18 mouse cellular contexts compared by ENCODE assay signal in the genomic region with DNA sequence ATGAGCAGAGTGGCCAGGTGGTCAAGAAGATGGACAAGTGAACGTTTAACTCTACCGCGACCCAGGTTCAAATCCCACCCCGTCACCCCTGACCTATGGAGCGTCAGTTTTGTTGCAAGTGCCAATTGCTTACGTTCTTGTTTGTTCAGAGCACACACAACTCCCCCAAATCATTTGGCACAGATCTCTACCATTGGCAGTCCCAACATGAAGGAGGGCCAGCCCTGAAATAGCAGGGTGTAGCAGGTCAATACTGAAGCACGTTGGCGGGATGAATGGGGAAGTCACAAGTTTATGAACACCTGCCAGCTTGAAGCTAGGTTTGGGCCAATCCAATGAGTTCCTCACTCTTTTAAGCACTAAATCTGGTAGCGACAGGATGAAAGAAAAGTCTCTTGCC. TPM values are rescaled to one million over a fixed set of nuclear protein-coding genes. Genes with fewer than 3 reads are reported as not detected.
DNase-seq lines count a peak whose midpoint lies in the region; ATAC-seq lines count a peak whose summit lies in the region.
"Had no signal": no experiment of that assay in that cellular context is flagged by ENCODE, and none has a peak within 500 bp of the region (broad histone marks: within the 10 kb centered on the region; RNA-seq: fewer than 3 reads in every experiment).

No protein-coding gene starts in this region.

- intact Hi-C loops in heart, postnatal 10 days (cut with DNase I): no loop called here

- no peak overlapping the region for H3K27ac ChIP-seq in heart, embryonic 11.5 days (ENCODE audit: low read depth, low read length)
- H3K27ac ChIP-seq: embryonic facial prominence, embryonic 12.5 days; heart, embryonic 15.5 days; hindbrain, embryonic 12.5 days; intestine, embryonic 15.5 days; liver, embryonic 13.5 days had no signal

- no peak overlapping the region for H3K4me3 ChIP-seq in heart, embryonic 11.5 days (ENCODE audit: low read depth, low read length)
- H3K4me3 ChIP-seq: embryonic facial prominence, embryonic 12.5 days; heart, embryonic 15.5 days; hindbrain, embryonic 12.5 days; intestine, embryonic 15.5 days; liver, embryonic 13.5 days had no signal

- DNase-seq in heart, adult 8-10 months (ENCODE audit: low spot score): peak; percentile 43
- peak; percentile 25 for DNase-seq in lung, postnatal 14 days
- no peak for DNase-seq in lung, postnatal 25 days (ENCODE audit: low spot score)
- DNase-seq in brain, adult 2 months (ENCODE audit: low read depth, low spot score): peak; percentile 13
- DNase-seq in heart, postnatal 10 days: peak; percentile 46 to 53
- DNase-seq in kidney, postnatal 14 days: no peak
- DNase-seq: cerebellum, adult 9-10 months; gastrocnemius, postnatal 14 days; layer of hippocampus, postnatal 36 days; left cerebral cortex, postnatal 4 days; liver, embryonic 13.5 days; midbrain, embryonic 14.5 days; thymus, postnatal 25 days had no signal

- H3K27me3 ChIP-seq in heart, embryonic 11.5 days (ENCODE audit: control insufficient read depth, insufficient read depth, low read length): no peaks in the 10 kb centered on the region
- H3K27me3 ChIP-seq: embryonic facial prominence, embryonic 12.5 days; heart, embryonic 15.5 days; hindbrain, embryonic 12.5 days; intestine, embryonic 15.5 days; liver, embryonic 13.5 days had no signal

- WGBS in heart, embryonic 11.5 days (ENCODE audit: insufficient replicate concordance): 94% methylated on average over 9 of the region's 9 CpGs

- H3K4me1 ChIP-seq in heart, embryonic 11.5 days (ENCODE audit: control insufficient read depth, insufficient read depth, low read length): peaks cover 7% of the 10 kb centered on the region

- no peak for ATAC-seq in heart, embryonic 11.5 days (replicated peaks; ENCODE audit: insufficient number of reproducible peaks, low FRiP score, low TSS enrichment)
- ATAC-seq: intestine, embryonic 15.5 days had no signal

- H3K4me2 ChIP-seq in heart, embryonic 11.5 days: no peak overlapping the region
- H3K4me2 ChIP-seq: embryonic facial prominence, embryonic 12.5 days; heart, embryonic 15.5 days; hindbrain, embryonic 12.5 days; intestine, embryonic 15.5 days; liver, embryonic 13.5 days had no signal

- peaks cover 8% of the 10 kb centered on the region; the same call in 1 of the 2 replicates for H3K36me3 ChIP-seq in heart, embryonic 11.5 days (ENCODE audit: control insufficient read depth, insufficient read depth, low read length)
- H3K36me3 ChIP-seq: intestine, embryonic 15.5 days had no signal

- H3K9me3 ChIP-seq in heart, embryonic 11.5 days (replicated peaks; ENCODE audit: control insufficient read depth, low read length): no peaks in the 10 kb centered on the region
- H3K9me3 ChIP-seq: embryonic facial prominence, embryonic 12.5 days; heart, embryonic 15.5 days; hindbrain, embryonic 12.5 days; intestine, embryonic 15.5 days; liver, embryonic 13.5 days had no signal

- no peak overlapping the region for H3K9ac ChIP-seq in heart, embryonic 11.5 days (ENCODE audit: low read depth, low read length)
- H3K9ac ChIP-seq: embryonic facial prominence, embryonic 12.5 days; heart, embryonic 15.5 days; hindbrain, embryonic 12.5 days; intestine, embryonic 15.5 days; liver, embryonic 13.5 days had no signal

RNA-seq across cellular contexts. Expression of a gene that starts 46.7 kb away (rescaled TPM):
- total RNA-seq in heart, adult 8-10 months (2022): 10 to 100 TPM; 10.7 to 16.7 (median 14.3) TPM
- polyA plus RNA-seq in heart, embryonic 11.5 days (2014; fragmentation: Nextera tagmentation; extraction: Ambion mirVana): 10.5 and 11.3 TPM in 2 replicates
- 10 to 100 TPM; 21.9 to 24.6 TPM for total RNA-seq in heart, postnatal 10 days (2021)

Comparison
In these comparisons a context has a peak if more than half of its experiments do, and no peak if none do; other contexts are left out.
1. DNase-seq: peak in heart, adult 8-10 months (single experiment), lung, postnatal 14 days (single experiment), brain, adult 2 months (single experiment) and heart, postnatal 10 days (2 of 2); none in lung, postnatal 25 days (single experiment) and kidney, postnatal 14 days (single experiment).